Mouse (Mus musculus): Measurements from ENCODE around the gene Slc19a1. TPM values are rescaled to one million over a fixed set of nuclear protein-coding genes. Genes with fewer than 3 reads are reported as not detected.

The Slc19a1 gene
- polyA plus RNA-seq, 1 experiment = 39.5 TPM

DNA sequence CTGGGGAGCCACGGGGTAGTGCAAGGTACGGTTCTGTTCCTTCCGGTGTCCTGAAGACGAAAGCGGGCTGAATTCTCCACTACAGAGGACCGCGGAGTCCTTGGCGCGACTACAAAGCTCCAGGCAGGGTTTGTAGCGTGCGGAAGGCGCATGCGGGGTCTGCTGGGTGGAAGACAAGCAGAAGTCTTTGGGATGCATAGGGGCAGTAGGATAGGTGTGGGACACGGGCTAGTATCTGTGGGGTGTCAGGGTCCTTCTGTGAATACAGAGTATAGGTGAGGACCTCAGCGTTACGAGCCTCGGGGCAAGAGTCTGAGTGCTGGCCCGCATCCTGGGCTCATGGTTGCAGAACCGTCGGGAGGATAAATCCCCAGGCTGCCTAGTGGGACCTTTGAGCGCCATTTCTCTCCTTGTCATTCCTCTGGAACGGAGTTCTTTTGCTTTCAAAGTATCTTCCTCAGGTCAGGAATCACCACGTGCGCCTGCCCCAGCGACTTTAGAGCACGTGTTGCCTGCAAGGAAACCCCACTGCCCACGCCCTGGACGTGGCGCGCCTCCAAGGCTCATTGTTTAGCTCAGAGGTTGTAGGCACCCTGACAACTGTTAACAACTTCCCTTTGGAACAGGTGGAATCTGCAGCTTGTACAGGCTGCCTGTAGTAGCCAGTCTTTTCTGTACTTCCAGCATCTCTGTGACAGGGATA, 1.4 kb downstream of the Slc19a1 start:
- DNase-seq = peak in 1 of 2 experiments; percentile 63
- peaks cover 15% of the 10 kb centered on the region for H3K4me1 ChIP-seq (ENCODE audit: control insufficient read depth, insufficient read depth, low read length)
- under 1% methylated on average over 30 of the region's 30 CpGs for WGBS
- H3K27me3 ChIP-seq (ENCODE audit: control insufficient read depth, insufficient read depth, low read length) = no peaks in the 10 kb centered on the region
- H3K27ac ChIP-seq (ENCODE audit: insufficient read depth, low read length) = peak overlapping the region; percentile 0; the same call in 1 of the 2 replicates
- TF ChIP-seq POLR2A (IDR thresholded peaks at IDR 0.05; ENCODE audit: borderline replicate concordance, insufficient read depth, low read length) = no peak
- TF ChIP-seq CTCF (IDR thresholded peaks at IDR 0.05; ENCODE audit: borderline replicate concordance, insufficient read depth, low read depth, low read length) = no peak
- H3K4me3 ChIP-seq (replicated peaks; ENCODE audit: insufficient read depth, low read depth, low read length) = peak overlapping the region; percentile 68

DNA sequence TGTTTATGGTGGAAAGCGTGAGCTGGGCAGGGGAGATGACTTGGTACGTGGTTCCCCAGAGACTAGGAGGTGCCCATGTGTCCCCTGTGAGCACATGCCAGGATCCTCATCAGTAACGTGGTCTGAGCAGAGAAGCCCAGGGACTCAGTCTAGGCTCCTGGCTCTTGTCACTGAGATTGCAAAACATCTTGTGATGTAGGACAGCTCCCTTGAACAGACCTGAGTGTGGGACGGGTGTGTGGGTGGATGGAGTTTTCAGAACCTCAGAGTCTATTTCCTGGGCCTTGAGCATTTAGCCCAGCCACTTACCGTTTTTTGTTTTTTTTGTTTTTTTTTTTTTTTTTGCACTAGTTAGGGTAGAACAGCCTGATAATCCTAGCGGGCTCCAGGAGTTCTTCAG, 3.4 kb downstream of the Slc19a1 start:
- Histone ChIP-seq H3K27ac (ENCODE audit: insufficient read depth, low read length) (no peak overlapping the region), H3K27me3 (ENCODE audit: control insufficient read depth, insufficient read depth, low read length) (no peaks in the 10 kb centered on the region), H3K4me3 (replicated peaks; ENCODE audit: insufficient read depth, low read depth, low read length) (no peak overlapping the region), H3K4me1 (ENCODE audit: control insufficient read depth, insufficient read depth, low read length) (peaks cover 15% of the 10 kb centered on the region)
- 71% methylated on average over 6 of the region's 6 CpGs for WGBS
- DNase-seq = no peak
- no peak for TF ChIP-seq CTCF (IDR thresholded peaks at IDR 0.05; ENCODE audit: borderline replicate concordance, insufficient read depth, low read depth, low read length)
- TF ChIP-seq POLR2A (IDR thresholded peaks at IDR 0.05; ENCODE audit: borderline replicate concordance, insufficient read depth, low read length) = no peak

DNA sequence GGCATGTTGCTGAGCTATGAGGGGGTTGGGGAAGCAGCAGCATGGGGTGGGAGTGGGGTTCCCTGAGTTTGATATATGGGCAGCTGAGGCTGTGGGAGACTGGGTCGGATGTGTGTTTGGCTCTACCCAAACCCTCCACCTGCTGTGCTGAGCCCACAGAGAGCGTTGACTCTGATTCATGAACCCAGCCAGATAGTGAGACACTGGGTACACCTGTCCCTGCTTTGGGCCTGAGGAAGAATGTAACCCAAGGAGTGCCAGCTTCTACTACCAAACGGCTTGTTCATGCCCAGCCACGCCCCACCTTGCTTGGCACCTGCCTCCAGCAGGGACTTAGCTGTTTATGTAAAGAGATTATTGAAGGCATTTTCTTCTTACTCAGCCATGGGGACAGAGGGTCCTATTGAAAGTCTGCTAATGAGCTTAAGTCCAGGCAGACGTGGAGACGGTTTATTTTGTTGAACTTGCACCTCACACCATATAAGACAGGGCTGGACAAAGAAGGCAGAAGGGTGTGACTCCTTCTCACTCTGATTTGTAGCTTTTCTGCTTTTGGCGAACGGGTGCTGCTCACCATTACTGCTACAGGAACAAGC, 6.6 kb downstream of the Slc19a1 start:
- 82% methylated on average over 8 of the region's 8 CpGs for WGBS
- no peak for TF ChIP-seq CTCF (IDR thresholded peaks at IDR 0.05; ENCODE audit: borderline replicate concordance, insufficient read depth, low read depth, low read length)
- no peak for TF ChIP-seq POLR2A (IDR thresholded peaks at IDR 0.05; ENCODE audit: borderline replicate concordance, insufficient read depth, low read length)
- no peaks in the 10 kb centered on the region for H3K27me3 ChIP-seq (ENCODE audit: control insufficient read depth, insufficient read depth, low read length)
- H3K4me1 ChIP-seq (ENCODE audit: control insufficient read depth, insufficient read depth, low read length) = peaks cover 15% of the 10 kb centered on the region
- H3K27ac ChIP-seq (ENCODE audit: insufficient read depth, low read length) = no peak overlapping the region
- DNase-seq = no peak
- no peak overlapping the region for H3K4me3 ChIP-seq (replicated peaks; ENCODE audit: insufficient read depth, low read depth, low read length)

DNA sequence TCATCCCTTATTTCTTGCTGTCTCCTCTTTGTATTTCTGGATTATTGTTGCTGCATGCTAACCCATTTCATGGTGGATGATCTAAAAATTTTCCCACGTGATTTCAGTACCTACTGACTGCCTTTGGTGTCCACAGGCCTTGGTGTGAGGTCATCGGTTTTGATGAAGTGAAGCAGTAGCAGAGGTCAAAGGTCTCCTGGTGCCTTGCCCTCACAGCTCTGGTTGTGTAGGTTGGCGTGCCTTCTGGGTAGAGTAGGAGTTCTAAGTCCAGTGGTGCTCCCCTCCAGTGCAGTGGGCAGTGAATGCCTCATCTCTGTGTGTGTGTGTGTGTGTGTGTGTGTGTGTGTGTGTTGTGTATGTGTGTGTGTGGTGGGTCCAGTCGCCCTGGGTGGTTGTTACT, 16.2 kb downstream of the Slc19a1 start:
- TF ChIP-seq CTCF (IDR thresholded peaks at IDR 0.05; ENCODE audit: borderline replicate concordance, insufficient read depth, low read depth, low read length) (no peak), POLR2A (IDR thresholded peaks at IDR 0.05; ENCODE audit: borderline replicate concordance, insufficient read depth, low read length) (no peak)
- Histone ChIP-seq H3K27me3 (ENCODE audit: control insufficient read depth, insufficient read depth, low read length) (no peaks in the 10 kb centered on the region), H3K4me1 (ENCODE audit: control insufficient read depth, insufficient read depth, low read length) (no peaks in the 10 kb centered on the region), H3K27ac (ENCODE audit: insufficient read depth, low read length) (no peak overlapping the region), H3K4me3 (replicated peaks; ENCODE audit: insufficient read depth, low read depth, low read length) (no peak overlapping the region)
- no peak for DNase-seq
- WGBS = 69% methylated on average over 4 of the region's 4 CpGs

DNA sequence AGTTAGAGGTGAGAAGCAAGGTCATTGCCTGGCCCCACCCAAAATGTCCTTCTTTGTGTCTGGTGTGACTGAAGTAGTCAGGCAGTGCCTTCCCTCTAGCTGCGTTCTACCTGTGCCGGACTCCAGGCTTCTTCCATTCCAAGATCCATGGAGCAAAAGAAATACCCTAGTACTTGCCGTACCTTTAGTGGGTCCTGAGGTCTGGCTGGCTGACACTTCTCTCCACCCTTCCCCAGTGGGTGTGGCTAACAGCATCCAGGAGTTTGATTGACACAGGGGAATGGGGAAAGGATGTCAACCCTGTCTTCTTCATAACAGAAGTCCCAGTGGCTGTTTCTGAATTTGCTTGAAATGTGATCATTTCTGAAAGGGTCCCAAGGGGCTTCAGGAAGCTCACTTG, 16.6 kb downstream of the Slc19a1 start:
- no peak for TF ChIP-seq POLR2A (IDR thresholded peaks at IDR 0.05; ENCODE audit: borderline replicate concordance, insufficient read depth, low read length)
- no peak for TF ChIP-seq CTCF (IDR thresholded peaks at IDR 0.05; ENCODE audit: borderline replicate concordance, insufficient read depth, low read depth, low read length)
- no peak for DNase-seq
- H3K4me1 ChIP-seq (ENCODE audit: control insufficient read depth, insufficient read depth, low read length) = no peaks in the 10 kb centered on the region
- H3K4me3 ChIP-seq (replicated peaks; ENCODE audit: insufficient read depth, low read depth, low read length) = no peak overlapping the region
- no peaks in the 10 kb centered on the region for H3K27me3 ChIP-seq (ENCODE audit: control insufficient read depth, insufficient read depth, low read length)
- H3K27ac ChIP-seq (ENCODE audit: insufficient read depth, low read length) = no peak overlapping the region
- 98% methylated on average over 3 of the region's 3 CpGs for WGBS

DNA sequence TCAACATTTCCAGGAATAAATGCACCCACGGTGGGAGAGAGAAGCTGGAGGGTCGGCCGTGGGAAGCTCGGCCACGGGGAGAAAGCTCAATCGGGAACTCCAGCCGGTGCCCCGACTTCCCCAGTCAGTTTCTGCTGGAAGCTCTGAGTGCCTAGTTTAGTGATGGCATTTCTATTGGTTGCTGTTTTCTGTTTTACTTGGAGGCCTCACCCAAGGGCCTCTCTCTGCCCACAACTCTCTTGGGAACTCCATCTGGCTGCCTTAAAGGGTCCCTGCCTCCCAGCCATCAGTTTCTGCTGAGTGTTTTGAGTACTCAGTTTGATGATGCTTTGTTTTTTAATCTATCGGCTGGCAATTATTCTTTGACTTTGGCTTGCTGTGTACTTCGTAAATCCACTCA, 24.7 kb downstream of the Slc19a1 start:
- H3K27ac ChIP-seq (ENCODE audit: insufficient read depth, low read length) = no peak overlapping the region
- no peak for TF ChIP-seq POLR2A (IDR thresholded peaks at IDR 0.05; ENCODE audit: borderline replicate concordance, insufficient read depth, low read length)
- no peak for TF ChIP-seq CTCF (IDR thresholded peaks at IDR 0.05; ENCODE audit: borderline replicate concordance, insufficient read depth, low read depth, low read length)
- H3K27me3 ChIP-seq (ENCODE audit: control insufficient read depth, insufficient read depth, low read length) = no peaks in the 10 kb centered on the region
- WGBS = 75% methylated on average over 10 of the region's 10 CpGs
- H3K4me3 ChIP-seq (replicated peaks; ENCODE audit: insufficient read depth, low read depth, low read length) = no peak overlapping the region
- no peaks in the 10 kb centered on the region for H3K4me1 ChIP-seq (ENCODE audit: control insufficient read depth, insufficient read depth, low read length)
- DNase-seq = no peak

DNA sequence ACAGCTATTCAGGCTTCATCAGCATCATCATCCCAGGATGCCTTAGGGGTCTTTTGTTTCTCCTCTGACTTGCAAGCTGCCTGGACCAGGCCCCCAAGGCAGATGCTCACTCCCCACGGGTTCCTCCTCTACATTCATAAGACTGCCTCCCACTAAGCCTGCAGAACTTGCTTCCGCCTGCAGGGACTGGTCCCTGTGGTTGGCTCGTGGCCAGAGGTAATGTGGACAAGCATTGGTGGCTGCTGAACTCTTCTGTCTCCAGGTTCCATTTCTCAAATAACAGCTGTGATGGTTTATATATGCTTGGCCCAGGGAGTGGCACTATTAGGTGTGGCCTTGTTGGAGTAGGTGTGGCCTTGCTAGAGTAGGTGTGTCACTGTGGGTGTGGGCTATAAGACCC, 29.4 kb downstream of the Slc19a1 start:
- Histone ChIP-seq H3K4me3 (replicated peaks; ENCODE audit: insufficient read depth, low read depth, low read length) (no peak overlapping the region), H3K27me3 (ENCODE audit: control insufficient read depth, insufficient read depth, low read length) (no peaks in the 10 kb centered on the region), H3K27ac (ENCODE audit: insufficient read depth, low read length) (no peak overlapping the region), H3K4me1 (ENCODE audit: control insufficient read depth, insufficient read depth, low read length) (no peaks in the 10 kb centered on the region)
- DNase-seq = no peak
- 59% methylated on average over 3 of the region's 3 CpGs for WGBS
- TF ChIP-seq CTCF (IDR thresholded peaks at IDR 0.05; ENCODE audit: borderline replicate concordance, insufficient read depth, low read depth, low read length) = no peak
- no peak for TF ChIP-seq POLR2A (IDR thresholded peaks at IDR 0.05; ENCODE audit: borderline replicate concordance, insufficient read depth, low read length)

DNA sequence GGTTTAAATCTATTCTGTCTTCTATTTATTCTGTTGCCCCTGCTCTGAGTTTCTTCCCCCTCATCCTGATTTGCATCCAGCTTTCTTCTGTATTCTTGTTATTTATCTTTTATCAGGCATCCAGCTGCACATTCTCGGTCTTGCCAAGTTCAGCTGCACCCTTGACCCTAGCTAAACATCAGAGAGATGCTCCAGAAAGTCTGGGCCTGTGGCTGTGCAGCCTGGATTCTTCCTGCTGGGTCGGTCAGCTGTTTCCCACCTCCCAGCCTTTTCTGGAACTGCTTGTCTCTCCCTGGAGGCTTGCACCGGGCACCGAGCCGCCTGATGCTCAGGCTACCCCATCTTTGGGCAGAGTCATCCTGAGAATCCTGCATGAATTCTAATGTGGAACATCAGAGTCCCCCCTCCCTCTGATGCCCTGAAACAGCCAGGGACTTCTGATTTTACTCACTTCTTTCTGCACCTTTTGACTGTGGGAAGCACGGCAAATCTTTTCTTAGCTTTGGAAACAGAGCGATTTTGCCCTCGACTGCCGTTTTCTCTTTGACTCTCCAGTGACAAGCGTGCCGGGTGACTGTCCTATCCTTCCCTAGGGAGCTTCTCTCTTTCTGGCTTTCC, 30.5 kb downstream of the Slc19a1 start:
- WGBS = 68% methylated on average over 11 of the region's 11 CpGs
- Histone ChIP-seq H3K4me3 (replicated peaks; ENCODE audit: insufficient read depth, low read depth, low read length) (no peak overlapping the region), H3K27ac (ENCODE audit: insufficient read depth, low read length) (no peak overlapping the region), H3K4me1 (ENCODE audit: control insufficient read depth, insufficient read depth, low read length) (no peaks in the 10 kb centered on the region), H3K27me3 (ENCODE audit: control insufficient read depth, insufficient read depth, low read length) (no peaks in the 10 kb centered on the region)
- no peak for DNase-seq
- TF ChIP-seq CTCF (IDR thresholded peaks at IDR 0.05; ENCODE audit: borderline replicate concordance, insufficient read depth, low read depth, low read length) = no peak
- no peak for TF ChIP-seq POLR2A (IDR thresholded peaks at IDR 0.05; ENCODE audit: borderline replicate concordance, insufficient read depth, low read length)

Data from cerebellum, adult 2 months (tissue).